Mouse (Mus musculus) stomach, postnatal 0 days (tissue): ENCODE data around the gene Ssna1. TPM values are rescaled to one million over a fixed set of nuclear protein-coding genes. Genes with fewer than 3 reads are reported as not detected.
A peak's percentile ranks its signal among the peaks of the same experiment; 100 is the strongest.

Source experiments
- ATAC-seq: fragments of 200-750 bp; cut with Nextera tagmentation; 2 replicates; pipeline ENCODE4 v1.8.0; 2017; ENCODE audit not compliant: low FRiP score, low TSS enrichment
- DNase-seq: peaks from one replicate; pipeline ENCODE4 v3.0.0-alpha.2; 2016; ENCODE audit warnings: low spot score
- H3K27ac ChIP-seq: fragments of 300-500 bp; sonication (generic); replicated peaks from 2 replicates; pipeline ENCODE4 v1.5.1; 2014; ENCODE audit warnings: mild to moderate bottlenecking, control low read depth
- H3K27me3 ChIP-seq: fragments of 300-500 bp; sonication (generic); 2 replicates; pipeline ENCODE4 v1.6.1; 2014; ENCODE audit warnings: low read length; ENCODE audit not compliant: control insufficient read depth, insufficient read depth
- H3K36me3 ChIP-seq: fragments of 300-500 bp; sonication (generic); 2 replicates; pipeline ENCODE4 v1.6.1; 2014; ENCODE audit warnings: low read length, mixed read lengths; ENCODE audit not compliant: control insufficient read depth, insufficient read depth
- H3K4me1 ChIP-seq: fragments of 300-500 bp; sonication (generic); replicated peaks from 2 replicates; pipeline ENCODE4 v1.6.1; 2014; ENCODE audit warnings: antibody characterized with exemption; ENCODE audit not compliant: control insufficient read depth, insufficient read depth
- H3K4me2 ChIP-seq: fragments of 300-500 bp; sonication (generic); replicated peaks from 2 replicates; pipeline ENCODE4 v1.6.1; 2014; ENCODE audit warnings: low read depth, mild to moderate bottlenecking, control low read depth, moderate library complexity
- H3K4me3 ChIP-seq: fragments of 300-500 bp; sonication (generic); 2 replicates; pipeline ENCODE4 v1.5.1; 2014; ENCODE audit warnings: low read depth, low read length, control low read depth
- H3K9ac ChIP-seq: fragments of 300-500 bp; sonication (generic); 2 replicates; pipeline ENCODE4 v1.6.1; 2014; ENCODE audit warnings: mild to moderate bottlenecking, low read length, control low read depth, mixed read lengths
- H3K9me3 ChIP-seq: fragments of 300-500 bp; sonication (generic); 2 replicates; pipeline ENCODE4 v1.6.1; 2016; ENCODE audit warnings: low read length; ENCODE audit not compliant: control insufficient read depth
- CTCF ChIP-seq: IDR thresholded peaks from 2 replicates; pipeline ENCODE4 v1.5.1; 2016; ENCODE audit warnings: antibody characterized with exemption, low read depth, mild to moderate bottlenecking, moderate library complexity
- EP300 ChIP-seq: optimal IDR thresholded peaks from 2 replicates; pipeline ENCODE3; 2016; ENCODE audit warnings: antibody characterized with exemption
- WGBS: fragments of 180-500 bp; shearing (Covaris S2); extraction: QIAGEN DNeasy Blood & Tissue Kit; methylation state at CpG from one replicate; pipeline ENCODE4 v1.1.7; 2014; 5-methylcytosine and 5-hydroxymethylcytosine counted together
- polyA plus RNA-seq: library from polyadenylated mRNA; unstranded; fragments of >200 nt; fragmentation: Nextera tagmentation; extraction: Ambion mirVana; gene quantifications from 2 replicates; pipeline ENCODE4 v1.2.1, GENCODE M21; 2015

Gene Ssna1
- polyA plus RNA-seq, 1 experiment from 2014 or later, result 162 TPM

DNA sequence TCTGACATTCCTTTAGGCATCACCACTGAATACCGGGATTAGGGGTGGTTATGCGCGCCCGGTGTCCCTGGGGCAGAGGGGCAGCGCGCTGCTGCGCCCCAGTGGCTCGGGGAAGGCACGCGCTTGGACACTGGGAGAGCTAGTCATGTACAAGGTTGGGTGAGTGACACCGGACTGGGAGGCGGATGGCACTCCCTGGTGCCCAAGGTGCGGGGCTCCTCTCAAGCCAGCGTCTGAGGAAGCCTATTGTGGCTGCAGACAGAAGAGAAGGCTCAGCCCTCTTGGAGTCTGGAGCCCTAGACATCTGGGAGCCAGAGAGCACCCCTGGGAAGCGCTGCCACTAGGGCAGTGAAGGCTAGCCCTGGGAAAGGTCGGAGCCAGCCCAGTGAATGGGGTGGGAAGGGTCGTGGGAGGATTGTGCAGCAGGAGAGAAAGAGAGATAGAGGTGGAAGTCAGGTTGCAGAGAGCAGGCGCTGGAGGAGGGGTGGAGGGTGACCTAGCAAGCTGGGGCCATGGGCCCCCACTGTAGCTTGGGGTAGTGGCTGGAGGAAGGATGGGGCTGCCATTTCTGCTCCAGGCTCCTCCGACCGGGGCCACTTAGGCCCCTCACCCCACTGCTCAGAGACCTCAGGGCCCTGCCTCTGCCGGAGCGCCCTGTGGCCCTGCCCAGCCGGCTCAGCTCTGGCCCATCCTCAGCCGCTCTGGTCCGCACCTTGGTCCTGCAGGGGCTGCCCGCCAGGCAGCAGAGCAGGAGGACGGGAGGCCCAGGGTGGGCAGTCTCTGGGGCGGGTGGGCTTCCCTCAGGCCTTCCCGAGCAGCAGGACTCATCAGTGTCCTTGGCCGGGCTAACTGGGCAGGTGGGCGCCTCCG is 19.2 kb upstream of the Ssna1 start:
- Histone ChIP-seq H3K4me1 (peaks cover 8% of the 10 kb centered on the region; the same call in 1 of the 2 replicates), H3K9me3 (no peaks in the 10 kb centered on the region), H3K27ac (peak overlapping the region; percentile 30; the same call in 1 of the 2 replicates), H3K9ac (peak overlapping the region; percentile 23), H3K27me3 (peaks cover 8% of the 10 kb centered on the region; the same call in 1 of the 2 replicates), H3K4me2 (peak overlapping the region; percentile 70), H3K36me3 (no peaks in the 10 kb centered on the region), H3K4me3 (peak overlapping the region; percentile 38)
- TF ChIP-seq CTCF (peak; percentile 27; the same call in 1 of the 2 replicates), EP300 (no peak)
- no peak for ATAC-seq
- 8% methylated on average over 31 of the region's 32 CpGs for WGBS
- DNase-seq, result peak; percentile 48

DNA sequence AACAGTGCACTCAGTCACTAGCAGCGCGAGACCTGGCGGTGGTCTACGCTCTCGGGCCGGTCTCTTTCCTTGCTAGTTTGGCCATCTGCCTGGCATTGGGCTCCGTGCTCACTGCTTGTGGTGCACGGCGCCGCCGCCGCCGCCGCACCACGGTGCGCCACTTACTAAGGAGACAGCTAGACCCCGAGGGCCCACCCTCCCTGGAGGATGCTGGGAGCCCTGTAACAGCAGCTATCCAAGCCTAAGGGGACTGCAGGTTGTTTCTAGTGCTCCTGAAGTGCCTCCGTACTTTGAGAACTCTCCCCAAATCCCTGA is 18.5 kb upstream of the Ssna1 start:
- TF ChIP-seq CTCF (no peak), EP300 (no peak)
- peak overlapping the region; percentile 38 for H3K4me3 ChIP-seq
- ATAC-seq (no peak), DNase-seq (peak; percentile 35)
- H3K4me2 ChIP-seq, result peak overlapping the region; percentile 70
- peak overlapping the region; percentile 13; the same call in 1 of the 2 replicates for H3K27ac ChIP-seq
- no peaks in the 10 kb centered on the region for H3K9me3 ChIP-seq
- H3K9ac ChIP-seq, result peak overlapping the region; percentile 23; the same call in 1 of the 2 replicates
- 3% methylated on average over 18 of the region's 18 CpGs for WGBS
- peaks cover 8% of the 10 kb centered on the region; the same call in 1 of the 2 replicates for H3K27me3 ChIP-seq
- peaks cover 8% of the 10 kb centered on the region; the same call in 1 of the 2 replicates for H3K4me1 ChIP-seq
- H3K36me3 ChIP-seq, result no peaks in the 10 kb centered on the region

DNA sequence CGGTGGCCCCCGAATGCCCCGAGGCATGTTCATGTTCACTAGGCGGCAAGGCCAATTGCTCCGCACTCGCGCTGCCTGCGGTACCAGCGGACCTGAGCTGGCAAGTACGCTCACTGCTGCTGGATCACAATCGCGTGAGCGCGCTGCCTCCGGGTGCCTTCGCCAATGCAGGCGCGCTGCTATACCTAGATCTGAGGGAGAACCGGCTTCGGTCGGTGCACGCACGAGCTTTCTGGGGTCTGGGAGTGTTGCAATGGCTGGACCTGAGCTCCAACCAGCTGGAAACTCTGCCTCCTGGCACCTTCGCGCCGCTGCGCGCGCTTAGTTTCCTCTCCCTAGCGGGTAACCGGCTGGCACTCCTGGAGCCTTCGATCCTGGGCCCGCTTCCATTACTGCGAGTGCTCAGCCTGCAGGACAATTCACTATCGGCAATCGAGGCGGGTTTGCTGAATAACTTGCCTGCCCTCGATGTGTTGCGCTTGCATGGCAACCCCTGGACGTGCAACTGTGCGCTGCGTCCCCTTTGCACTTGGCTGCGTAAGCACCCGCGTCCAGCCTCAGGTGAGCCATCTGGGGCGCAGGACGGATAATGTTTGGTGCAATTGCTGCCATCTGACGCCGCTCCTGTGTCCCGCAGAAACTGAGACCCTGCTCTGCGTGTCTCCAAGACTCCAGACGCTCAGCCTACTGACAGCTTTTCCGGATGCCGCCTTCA is 18.0 kb upstream of the Ssna1 start:
- Histone ChIP-seq H3K27ac (peak overlapping the region; percentile 81), H3K9me3 (no peaks in the 10 kb centered on the region), H3K4me1 (peaks cover 8% of the 10 kb centered on the region; the same call in 1 of the 2 replicates), H3K4me3 (peak overlapping the region; percentile 38), H3K27me3 (peaks cover 8% of the 10 kb centered on the region; the same call in 1 of the 2 replicates), H3K9ac (peak overlapping the region; percentile 23), H3K36me3 (no peaks in the 10 kb centered on the region), H3K4me2 (peak overlapping the region; percentile 70)
- peak; percentile 45 for DNase-seq
- no peak for ATAC-seq
- WGBS, result 1% methylated on average over 54 of the region's 54 CpGs
- TF ChIP-seq EP300 (no peak), CTCF (no peak)

DNA sequence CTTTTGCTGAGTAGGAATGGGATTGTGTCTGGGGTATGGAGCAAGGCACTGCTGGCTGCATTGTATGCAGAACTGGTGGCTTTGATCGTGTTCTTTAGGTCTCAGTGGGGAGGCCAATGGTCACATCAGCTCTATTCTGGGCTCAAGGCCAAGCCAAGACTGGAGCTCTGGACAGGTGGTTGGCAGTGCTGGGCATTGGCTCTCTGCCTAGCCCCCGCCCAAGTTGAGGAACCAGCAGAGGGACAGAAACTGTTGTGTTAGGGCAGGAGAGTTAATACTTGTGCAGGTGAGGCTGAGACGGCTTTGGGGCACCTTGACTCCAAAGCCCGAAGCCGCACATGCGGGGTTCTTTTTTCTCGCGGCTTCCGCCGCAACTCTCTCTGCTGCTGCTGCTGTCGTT is 17.4 kb upstream of the Ssna1 start, which contains the start of gene Lrrc26:
Lrrc26 (plus strand) TSS at position 265 of the 400 bp plus-strand sequence.
- H3K27ac ChIP-seq, result peak within 1 kb of the TSS; percentile 94
- WGBS, result 7% methylated on average over 11 of the region's 11 CpGs

DNA sequence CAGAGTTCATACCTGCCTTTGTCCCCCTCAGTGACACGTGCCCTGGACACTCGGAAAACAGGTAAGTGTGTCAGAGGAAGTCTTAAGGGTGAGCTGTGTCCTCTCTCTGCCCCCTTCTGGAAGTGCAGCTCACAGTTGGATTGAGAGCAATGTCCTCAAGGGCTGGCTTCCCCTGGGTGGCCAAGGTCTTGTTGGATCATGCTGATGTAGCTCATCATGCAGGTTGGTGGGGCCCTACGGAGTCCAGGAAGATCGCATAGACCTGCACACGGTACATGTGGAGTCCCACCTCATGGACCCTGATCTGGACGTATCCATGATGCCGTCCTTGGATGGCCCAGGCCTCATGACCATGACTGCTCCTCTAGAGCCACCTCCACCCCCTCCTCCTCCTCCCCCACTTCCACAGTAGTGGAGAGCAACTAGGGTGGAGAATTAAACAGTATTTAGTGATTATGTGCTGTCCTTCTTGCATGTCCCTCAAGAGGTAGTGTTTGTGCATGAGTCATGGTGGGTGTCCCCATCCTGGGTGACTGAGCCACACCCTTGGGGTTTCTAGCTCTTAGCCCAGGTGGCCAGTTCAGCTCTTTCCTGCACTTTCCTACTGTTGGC is 16.6 kb upstream of the Ssna1 start:
- 68% methylated on average over 7 of the region's 7 CpGs for WGBS
- H3K9ac ChIP-seq, result no peak overlapping the region

More for the DNA sequence above, 17.4 kb upstream of the Ssna1 start, which contains the start of gene Lrrc26:
- Histone ChIP-seq H3K4me3 (peak within 1 kb of the TSS; percentile 38), H3K9ac (peak within 1 kb of the TSS; percentile 23), H3K4me2 (peak within 1 kb of the TSS; percentile 70), H3K9me3 (no peaks in the 10 kb centered on the region), H3K36me3 (peaks cover 5% of the 10 kb centered on the region), H3K27me3 (peaks cover 8% of the 10 kb centered on the region; the same call in 1 of the 2 replicates), H3K4me1 (peaks cover 8% of the 10 kb centered on the region; the same call in 1 of the 2 replicates)
- TF ChIP-seq CTCF (no peak), EP300 (no peak)
- DNase-seq (peak; percentile 87), ATAC-seq (peak; percentile 18)

More for the DNA sequence above, 16.6 kb upstream of the Ssna1 start:
- DNase-seq, result peak; percentile 52
- TF ChIP-seq EP300 (no peak), CTCF (no peak)
- peaks cover 9% of the 10 kb centered on the region for H3K36me3 ChIP-seq
- no peaks in the 10 kb centered on the region for H3K9me3 ChIP-seq
- H3K4me1 ChIP-seq, result peaks cover 8% of the 10 kb centered on the region; the same call in 1 of the 2 replicates
- peak overlapping the region; percentile 94 for H3K27ac ChIP-seq
- no peak for ATAC-seq
- no peak overlapping the region for H3K4me3 ChIP-seq
- H3K4me2 ChIP-seq, result no peak overlapping the region
- peaks cover 8% of the 10 kb centered on the region; the same call in 1 of the 2 replicates for H3K27me3 ChIP-seq
